Mouse (Mus musculus): ENCODE measurements around the gene Olfr16.

The Olfr16 gene

GRCm38 (mm10) chr1:172950160-172950559 lies at the start of gene Olfr16:
Gene Olfr16 (plus strand): TSS chr1:172950409.
- Histone ChIP-seq H3K27me3 (ENCODE audit: control insufficient read depth, insufficient read depth, low read length, poor library complexity, severe bottlenecking) (no peaks in the 10 kb centered on the region), H3K36me3 (ENCODE audit: control insufficient read depth, insufficient read depth, low read length, poor library complexity, severe bottlenecking) (no peaks in the 10 kb centered on the region)
- no peak for DNase-seq (ENCODE audit: low read depth, low spot score)

- Histone ChIP-seq H3K27me3 (ENCODE audit: control insufficient read depth, insufficient read depth, low read length, poor library complexity, severe bottlenecking) (no peaks in the 10 kb centered on the region), H3K36me3 (ENCODE audit: control insufficient read depth, insufficient read depth, low read length, poor library complexity, severe bottlenecking) (no peaks in the 10 kb centered on the region)
- DNase-seq (ENCODE audit: low read depth, low spot score) = no peak
Observed at GRCm38 (mm10) chr1:172903313-172903712, 46.9 kb upstream of the Olfr16 start.

GRCm38 (mm10) chr1:172917115-172917514 lies 33.1 kb upstream of the Olfr16 start:
- no peaks in the 10 kb centered on the region for H3K27me3 ChIP-seq (ENCODE audit: control insufficient read depth, insufficient read depth, low read length, poor library complexity, severe bottlenecking)
- no peaks in the 10 kb centered on the region for H3K36me3 ChIP-seq (ENCODE audit: control insufficient read depth, insufficient read depth, low read length, poor library complexity, severe bottlenecking)
- no peak for DNase-seq (ENCODE audit: low read depth, low spot score)

- Histone ChIP-seq H3K27me3 (ENCODE audit: control insufficient read depth, insufficient read depth, low read length, poor library complexity, severe bottlenecking) (no peaks in the 10 kb centered on the region), H3K36me3 (ENCODE audit: control insufficient read depth, insufficient read depth, low read length, poor library complexity, severe bottlenecking) (no peaks in the 10 kb centered on the region)
- DNase-seq (ENCODE audit: low read depth, low spot score) = no peak
Observed at GRCm38 (mm10) chr1:172918450-172918849, 31.8 kb upstream of the Olfr16 start.

- Histone ChIP-seq H3K36me3 (ENCODE audit: control insufficient read depth, insufficient read depth, low read length, poor library complexity, severe bottlenecking) (no peaks in the 10 kb centered on the region), H3K27me3 (ENCODE audit: control insufficient read depth, insufficient read depth, low read length, poor library complexity, severe bottlenecking) (no peaks in the 10 kb centered on the region)
- no peak for DNase-seq (ENCODE audit: low read depth, low spot score)
Observed at GRCm38 (mm10) chr1:172932197-172932596, 18.0 kb upstream of the Olfr16 start.

- DNase-seq (ENCODE audit: low read depth, low spot score) = no peak
- no peaks in the 10 kb centered on the region for H3K27me3 ChIP-seq (ENCODE audit: control insufficient read depth, insufficient read depth, low read length, poor library complexity, severe bottlenecking)
- H3K36me3 ChIP-seq (ENCODE audit: control insufficient read depth, insufficient read depth, low read length, poor library complexity, severe bottlenecking) = no peaks in the 10 kb centered on the region
Observed at GRCm38 (mm10) chr1:172951171-172951720, 1.0 kb downstream of the Olfr16 start.

GRCm38 (mm10) chr1:172955376-172955775 lies 5.2 kb downstream of the Olfr16 start:
- Histone ChIP-seq H3K36me3 (ENCODE audit: control insufficient read depth, insufficient read depth, low read length, poor library complexity, severe bottlenecking) (no peaks in the 10 kb centered on the region), H3K27me3 (ENCODE audit: control insufficient read depth, insufficient read depth, low read length, poor library complexity, severe bottlenecking) (no peaks in the 10 kb centered on the region)
- DNase-seq (ENCODE audit: low read depth, low spot score) = no peak

GRCm38 (mm10) chr1:172960452-172960851 lies 10.2 kb downstream of the Olfr16 start:
- no peak for DNase-seq (ENCODE audit: low read depth, low spot score)
- Histone ChIP-seq H3K27me3 (ENCODE audit: control insufficient read depth, insufficient read depth, low read length, poor library complexity, severe bottlenecking) (no peaks in the 10 kb centered on the region), H3K36me3 (ENCODE audit: control insufficient read depth, insufficient read depth, low read length, poor library complexity, severe bottlenecking) (no peaks in the 10 kb centered on the region)

- Histone ChIP-seq H3K36me3 (ENCODE audit: control insufficient read depth, insufficient read depth, low read length, poor library complexity, severe bottlenecking) (no peaks in the 10 kb centered on the region), H3K27me3 (ENCODE audit: control insufficient read depth, insufficient read depth, low read length, poor library complexity, severe bottlenecking) (no peaks in the 10 kb centered on the region)
- no peak for DNase-seq (ENCODE audit: low read depth, low spot score)
Observed at GRCm38 (mm10) chr1:172989794-172990634, 39.8 kb downstream of the Olfr16 start.

GRCm38 (mm10) chr1:172990635-172991009 lies 40.4 kb downstream of the Olfr16 start:
- Histone ChIP-seq H3K36me3 (ENCODE audit: control insufficient read depth, insufficient read depth, low read length, poor library complexity, severe bottlenecking) (no peaks in the 10 kb centered on the region), H3K27me3 (ENCODE audit: control insufficient read depth, insufficient read depth, low read length, poor library complexity, severe bottlenecking) (no peaks in the 10 kb centered on the region)
- DNase-seq (ENCODE audit: low read depth, low spot score) = no peak

All from splenic B cell, adult 2 months (primary cell).